Mouse (Mus musculus) ovary, adult 2 months (tissue): Measurements from ENCODE around the gene Ifitm5. TPM values are rescaled to one million over a fixed set of nuclear protein-coding genes. Genes with fewer than 3 reads are reported as not detected.

ENCODE experiments used
- polyA plus RNA-seq: library from polyadenylated mRNA; depleted of rRNA; stranded (reverse); fragments of >200 nt; gene quantifications from 2 replicates; pipeline ENCODE4 v1.2.3, GENCODE M21; 2012; rRNA removed

The Ifitm5 gene
- polyA plus RNA-seq = 2.4 and 4.1 TPM in 2 replicates

DNA sequence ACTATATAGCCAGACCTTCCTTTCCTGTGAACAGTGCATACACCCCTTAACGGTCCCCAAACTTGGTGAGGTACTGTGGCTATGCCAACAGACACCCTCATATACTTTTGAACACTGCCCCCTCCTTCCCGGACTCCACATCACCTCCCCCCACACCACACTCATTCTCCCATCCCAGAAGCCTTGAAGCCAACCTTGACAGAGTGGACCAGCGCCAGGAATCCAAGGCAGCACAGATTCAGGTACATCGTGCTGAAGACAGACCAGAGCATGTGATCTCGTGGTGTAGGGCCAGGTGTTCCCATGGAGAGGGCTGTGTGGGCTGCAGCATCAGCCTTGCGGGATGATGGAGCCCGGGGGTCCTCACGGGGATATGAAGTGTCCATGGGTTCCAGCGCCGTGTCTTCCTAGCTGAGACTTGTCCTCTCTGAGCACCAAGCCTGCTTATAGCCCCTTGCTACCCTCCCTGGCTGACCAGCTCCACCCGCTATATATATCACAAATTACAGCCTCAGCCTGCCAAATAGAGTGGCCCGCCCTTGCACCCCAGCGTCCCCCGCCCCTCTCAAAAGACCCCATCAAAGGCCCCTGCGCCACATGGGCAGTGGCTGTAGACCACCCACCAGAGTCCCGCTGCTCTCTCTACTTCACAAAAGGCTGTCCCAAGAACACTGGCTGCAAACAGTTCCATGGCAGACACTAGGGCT, at the start of gene Ifitm5:
Gene Ifitm5 (minus strand): TSS at position 468 of the 707 bp plus-strand sequence.

DNA sequence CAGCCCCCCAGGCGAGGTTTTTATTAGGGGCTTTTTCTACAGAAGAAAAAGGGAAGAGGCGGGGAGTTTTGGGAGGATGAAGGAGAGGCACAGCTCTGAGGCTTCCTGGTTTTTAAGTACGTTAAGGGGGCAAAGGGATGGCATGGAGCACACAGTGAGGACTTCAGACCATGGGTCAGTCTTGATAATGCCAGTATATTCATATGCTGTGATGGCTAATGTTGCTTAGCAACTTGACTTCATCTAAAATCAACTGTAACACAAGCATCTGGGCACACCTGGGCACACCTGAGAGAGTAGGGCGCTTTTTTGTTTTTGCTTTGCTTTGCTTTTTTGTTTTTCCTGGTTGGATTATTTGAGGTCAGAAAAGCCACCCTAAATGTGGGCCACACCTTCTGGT, 16.8 kb upstream of the Ifitm5 start, which contains the start of gene Ifitm1:
Gene Ifitm1 (plus strand): TSS at position 301 of the 400 bp plus-strand sequence.

DNA sequence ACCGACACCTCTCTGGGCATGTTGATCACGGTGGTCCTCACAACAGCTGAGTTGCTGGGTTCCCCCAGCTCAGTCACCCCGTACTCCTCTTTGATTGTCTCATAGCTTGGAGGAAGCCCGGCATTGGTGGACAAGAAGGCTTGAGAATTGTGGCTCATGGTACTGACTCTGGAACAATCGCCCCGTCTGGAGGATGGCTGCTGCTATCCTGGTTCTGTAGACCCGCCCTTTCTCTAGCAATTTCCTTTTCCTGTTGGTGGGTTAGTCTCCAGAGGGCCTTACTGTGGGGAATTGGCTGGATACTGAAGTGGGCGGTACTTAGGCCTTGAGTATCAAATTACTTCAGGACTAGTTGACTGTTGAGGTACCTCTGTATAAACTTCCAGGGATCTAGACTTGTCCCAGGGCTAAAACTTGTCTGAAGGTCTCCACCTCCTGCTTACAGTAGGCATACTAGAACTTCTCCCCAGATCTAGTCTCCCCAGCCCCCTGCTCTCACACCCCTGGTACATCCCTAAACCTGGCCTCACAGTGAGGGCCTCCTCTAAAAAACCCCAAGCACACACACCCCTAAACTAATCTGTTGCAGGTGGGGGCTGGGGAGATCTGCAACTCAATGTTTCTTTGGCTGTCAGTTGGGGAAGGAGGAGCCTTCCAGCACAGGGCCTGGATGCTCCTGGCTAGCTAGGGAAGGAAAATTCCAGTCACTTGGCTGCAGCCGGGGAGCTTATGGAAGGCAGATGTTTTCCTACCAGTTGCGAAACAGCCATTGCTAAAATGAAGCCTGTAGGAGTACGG, 5.9 kb upstream of the Ifitm5 start, which contains the start of the genes Gm45717 and Ifitm2:
Gene Gm45717 (minus strand): TSS at position 180 of the 798 bp plus-strand sequence.
Gene Ifitm2 (minus strand): TSS at position 230 of the 798 bp plus-strand sequence.

DNA sequence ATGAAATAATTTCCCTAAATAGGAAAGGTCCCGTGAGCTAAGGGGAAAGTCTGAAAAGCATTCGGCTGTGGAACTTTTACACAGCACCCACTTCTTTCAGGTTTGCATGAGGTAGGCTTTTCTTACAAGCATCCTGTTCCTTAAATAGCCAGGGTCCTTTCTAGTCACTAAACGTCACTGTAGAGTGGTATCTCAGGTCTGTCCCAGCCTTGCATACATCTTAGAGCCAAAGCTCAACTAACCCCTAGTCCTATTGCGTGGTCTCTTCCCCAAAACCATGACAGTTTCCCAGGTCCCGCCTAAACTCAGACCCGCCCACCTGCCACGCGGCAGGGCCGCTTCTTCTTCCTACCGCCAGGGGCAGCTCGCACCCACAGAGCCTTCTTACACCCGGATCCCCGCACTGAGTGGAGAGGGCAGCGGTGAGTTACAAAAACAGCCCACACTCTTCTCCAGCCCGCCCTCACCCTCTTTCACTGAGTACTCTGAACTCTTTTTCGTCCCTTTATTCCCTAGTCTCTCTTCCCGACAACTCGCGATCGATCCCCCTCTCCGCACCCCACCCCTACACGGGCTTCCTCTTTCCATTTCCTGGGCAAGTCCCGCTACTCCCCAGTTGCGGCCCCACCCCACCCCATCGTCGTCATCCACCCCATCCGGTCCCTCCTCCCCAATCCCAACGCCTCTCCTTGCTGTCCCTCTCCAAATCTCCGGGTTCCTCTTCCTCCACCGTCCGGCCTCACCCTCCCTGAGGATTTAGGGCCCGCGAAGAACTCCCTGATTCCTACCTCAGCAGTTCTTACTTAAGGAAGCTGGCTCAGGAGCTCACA, 8.7 kb downstream of the Ifitm5 start, which contains the start of gene Pgghg:
Gene Pgghg (plus strand): TSS at position 170 of the 830 bp plus-strand sequence.

DNA sequence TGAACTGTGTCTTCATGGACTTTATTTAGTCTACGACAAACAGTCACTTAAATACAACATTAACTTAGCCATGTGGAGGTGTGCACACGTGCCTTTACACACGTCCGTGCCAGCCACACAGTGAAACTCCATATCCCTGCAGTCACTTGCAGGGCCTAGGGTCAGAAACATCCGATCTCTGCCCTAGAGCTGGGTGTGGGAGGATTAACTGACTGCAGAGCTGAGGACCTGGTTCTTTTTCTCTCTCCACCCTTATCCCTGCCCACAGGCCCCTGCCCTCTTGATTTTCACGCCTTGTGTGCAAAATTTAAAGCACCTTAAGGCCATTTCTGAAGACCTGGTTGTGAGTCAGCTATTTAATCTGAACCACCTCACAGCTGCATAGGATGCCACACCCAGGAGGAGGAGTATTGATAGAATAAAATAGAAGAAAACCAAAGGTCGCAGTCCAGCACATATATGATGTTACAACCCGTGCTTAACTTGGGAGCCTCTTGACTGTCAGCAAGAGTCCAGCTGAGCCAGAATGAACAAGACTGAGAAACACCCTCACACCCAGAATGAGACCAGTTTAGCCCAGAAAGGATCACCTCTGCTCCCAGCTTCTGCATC, 29.6 kb downstream of the Ifitm5 start, which contains the start of gene Nlrp6:
Gene Nlrp6 (plus strand): TSS at position 485 of the 612 bp plus-strand sequence.

DNA sequence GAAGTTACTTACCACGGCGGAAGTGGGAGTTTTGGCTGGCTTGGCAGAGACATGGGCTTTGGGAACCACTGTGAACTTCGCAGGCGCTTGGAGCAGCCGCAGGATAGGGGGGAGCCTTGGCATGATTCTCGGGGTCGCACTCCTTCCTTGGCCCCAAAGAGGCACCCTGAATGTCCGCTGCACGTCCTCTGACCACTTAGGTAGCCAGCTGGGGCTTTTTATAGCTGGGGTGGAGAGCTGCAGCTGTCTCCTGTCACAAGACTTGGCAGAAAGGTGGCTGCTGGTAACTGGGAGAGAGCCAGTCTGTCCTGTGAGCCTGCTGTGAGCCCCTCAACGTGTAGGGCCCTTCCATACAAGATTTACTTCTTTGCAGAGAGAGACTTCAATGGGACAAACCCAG, 49.9 kb downstream of the Ifitm5 start, which contains the start of gene Cox8b:
Gene Cox8b (minus strand): TSS at position 227 of the 400 bp plus-strand sequence.

Other genes with a start within 250 kb of the Ifitm5 start
- 8.3 and 9.5 TPM in 2 replicates for gene Cyp2e1, start 186.6 kb downstream of the Ifitm5 start, polyA plus RNA-seq
- gene Syce1, start 162.4 kb downstream of the Ifitm5 start, polyA plus RNA-seq = 0.14 and 0.26 TPM in 2 replicates
- 0.12 and 0.23 TPM in 2 replicates for gene Zfp941, start 128.1 kb downstream of the Ifitm5 start, polyA plus RNA-seq
- gene Urah, start 115.3 kb downstream of the Ifitm5 start, polyA plus RNA-seq = 22.0 and 24.3 TPM in 2 replicates
- gene Scgb1c1, start 104.7 kb downstream of the Ifitm5 start, polyA plus RNA-seq = 5.0 and 5.1 TPM in 2 replicates
- gene Odf3, start 102.5 kb downstream of the Ifitm5 start, polyA plus RNA-seq = 0.28 and 0.41 TPM in 2 replicates
- not detected in 2 replicates for gene Gm45785, start 94.0 kb downstream of the Ifitm5 start, polyA plus RNA-seq
- 136 and 146 TPM in 2 replicates for gene Ric8a, start 93.3 kb downstream of the Ifitm5 start, polyA plus RNA-seq
- gene Bet1l, start 92.7 kb downstream of the Ifitm5 start, polyA plus RNA-seq = 27.1 and 32.9 TPM in 2 replicates
- gene Psmd13, start 68.3 kb downstream of the Ifitm5 start, polyA plus RNA-seq = 62.6 and 66.1 TPM in 2 replicates
- 31.6 and 44.1 TPM in 2 replicates for gene Sirt3, start 68.0 kb downstream of the Ifitm5 start, polyA plus RNA-seq
- 4.1 and 5.5 TPM in 2 replicates for gene Cox8b, start 49.8 kb downstream of the Ifitm5 start, polyA plus RNA-seq
- 1.4 and 1.6 TPM in 2 replicates for gene Nlrp6, start 29.4 kb downstream of the Ifitm5 start, polyA plus RNA-seq
- gene Pgghg, start 8.9 kb downstream of the Ifitm5 start, polyA plus RNA-seq = 61.1 and 72.6 TPM in 2 replicates
- gene Gm45717, start 5.6 kb upstream of the Ifitm5 start, polyA plus RNA-seq = 0.60 TPM in 1 of 2 replicates, not detected in the other
- gene Ifitm2, start 5.7 kb upstream of the Ifitm5 start, polyA plus RNA-seq = 1,395 and 2,043 TPM in 2 replicates
- 658 and 1,418 TPM in 2 replicates for gene Ifitm1, start 16.9 kb upstream of the Ifitm5 start, polyA plus RNA-seq
- 378 and 768 TPM in 2 replicates for gene Ifitm3, start 60.5 kb upstream of the Ifitm5 start, polyA plus RNA-seq
- gene Ifitm6, start 67.6 kb upstream of the Ifitm5 start, polyA plus RNA-seq = 5.8 and 9.8 TPM in 2 replicates
- gene Gm17387, start 78.8 kb upstream of the Ifitm5 start, polyA plus RNA-seq = not detected in 2 replicates
- 3.2 and 3.5 TPM in 2 replicates for gene B4galnt4, start 110.8 kb upstream of the Ifitm5 start, polyA plus RNA-seq
- gene Pkp3, start 127.9 kb upstream of the Ifitm5 start, polyA plus RNA-seq = 13.5 and 14.9 TPM in 2 replicates
- 11.4 and 12.8 TPM in 2 replicates for gene Sigirr, start 150.3 kb upstream of the Ifitm5 start, polyA plus RNA-seq
- gene Ano9, start 167.5 kb upstream of the Ifitm5 start, polyA plus RNA-seq = 2.1 and 2.7 TPM in 2 replicates
- 62.9 and 65.4 TPM in 2 replicates for gene Ptdss2, start 172.1 kb upstream of the Ifitm5 start, polyA plus RNA-seq
- gene Rnh1, start 222.6 kb upstream of the Ifitm5 start, polyA plus RNA-seq = 248 and 267 TPM in 2 replicates
- 87.5 and 94.7 TPM in 2 replicates for gene Hras, start 243.7 kb upstream of the Ifitm5 start, polyA plus RNA-seq
- 13.4 and 23.5 TPM in 2 replicates for gene Lrrc56, start 243.9 kb upstream of the Ifitm5 start, polyA plus RNA-seq